Mouse (Mus musculus) stomach, embryonic 15.5 days (tissue): ENCODE measurements at regions not wholly inside any gene's neighbourhood (a gene's known extent, or its start where the extent isn't known, plus 50 kb on each side); places are given as distances from the start of the nearest gene placed in this dataset.
"Not testable (repeated sequence)": the region's sequence is repeated elsewhere in the genome, so short reads cannot be mapped to it uniquely, and the experiment has no call there.

Experiments used
- ATAC-seq: fragments of 200-750 bp; cut with Nextera tagmentation; 2 replicates; pipeline ENCODE4 v1.8.0; 2017; ENCODE audit warnings: low read depth, moderate number of reproducible peaks, moderate TSS enrichment; ENCODE audit not compliant: insufficient read depth, low FRiP score
- H3K27ac ChIP-seq: fragments of 300-500 bp; sonication (generic); 2 replicates; pipeline ENCODE4 v1.5.1; 2015; ENCODE audit warnings: mild to moderate bottlenecking, inconsistent platforms
- H3K27me3 ChIP-seq: fragments of 300-500 bp; sonication (generic); replicated peaks from 2 replicates; pipeline ENCODE4 v1.6.1; 2015; ENCODE audit warnings: inconsistent platforms
- H3K36me3 ChIP-seq: fragments of 300-500 bp; sonication (generic); 2 replicates; pipeline ENCODE4 v1.6.1; 2015; ENCODE audit warnings: inconsistent platforms
- H3K4me1 ChIP-seq: fragments of 300-500 bp; sonication (generic); 2 replicates; pipeline ENCODE4 v1.6.1; 2015; ENCODE audit warnings: inconsistent platforms
- H3K4me2 ChIP-seq: fragments of 300-500 bp; sonication (generic); 2 replicates; pipeline ENCODE4 v1.6.1; 2015; ENCODE audit warnings: mild to moderate bottlenecking, inconsistent platforms
- H3K4me3 ChIP-seq: fragments of 300-500 bp; sonication (generic); replicated peaks from 2 replicates; pipeline ENCODE4 v1.5.1; 2015; ENCODE audit warnings: inconsistent platforms
- H3K9ac ChIP-seq: fragments of 300-500 bp; sonication (generic); 2 replicates; pipeline ENCODE4 v1.6.1; 2015; ENCODE audit warnings: inconsistent platforms
- H3K9me3 ChIP-seq: fragments of 300-500 bp; sonication (generic); 2 replicates; pipeline ENCODE4 v1.6.1; 2016; ENCODE audit warnings: inconsistent platforms
- WGBS: fragments of 180-500 bp; shearing (Covaris S2); methylation state at CpG from one replicate; pipeline ENCODE4 v1.1.7; 2015; 5-methylcytosine and 5-hydroxymethylcytosine counted together

GRCm38 (mm10) chr13:65375273-65375672 is 96.7 kb downstream of the Zfp369 start:
- H3K4me3 ChIP-seq, H3K9me3 ChIP-seq, H3K36me3 ChIP-seq, H3K4me1 ChIP-seq, ATAC-seq, H3K27me3 ChIP-seq, H3K4me2 ChIP-seq, H3K27ac ChIP-seq, H3K9ac ChIP-seq: not testable (repeated sequence)
- WGBS = no CpG with 5 or more reads among the region's 2 CpGs

- 49% methylated on average over 20 of the region's 21 CpGs for WGBS
Observed at GRCm38 (mm10) chr13:65379411-65379810, 100.8 kb downstream of the Zfp369 start.

GRCm38 (mm10) chr13:65414990-65415389 is 97.5 kb upstream of the Gm10139 start:
- not testable (repeated sequence) for H3K27me3 ChIP-seq, H3K4me2 ChIP-seq, H3K4me3 ChIP-seq, ATAC-seq, H3K36me3 ChIP-seq, H3K4me1 ChIP-seq, H3K9me3 ChIP-seq, H3K27ac ChIP-seq, H3K9ac ChIP-seq
- WGBS = 67% methylated on average over 4 of the region's 4 CpGs

More at GRCm38 (mm10) chr13:65379411-65379810, 100.8 kb downstream of the Zfp369 start:
- not testable (repeated sequence) for H3K4me1 ChIP-seq, H3K4me2 ChIP-seq, H3K36me3 ChIP-seq, H3K9me3 ChIP-seq, H3K27ac ChIP-seq, H3K27me3 ChIP-seq, ATAC-seq, H3K9ac ChIP-seq, H3K4me3 ChIP-seq

GRCm38 (mm10) chr13:65420201-65420600 is 92.3 kb upstream of the Gm10139 start:
- H3K27ac ChIP-seq, H3K27me3 ChIP-seq, H3K9ac ChIP-seq, ATAC-seq, H3K4me1 ChIP-seq, H3K9me3 ChIP-seq, H3K36me3 ChIP-seq: not testable (repeated sequence)
- H3K4me3 ChIP-seq = peak overlapping the region; percentile 19; the same call in 1 of the 2 replicates
- WGBS = 6% methylated on average over 27 of the region's 28 CpGs
- peak overlapping the region; percentile 39 for H3K4me2 ChIP-seq
